Mouse (Mus musculus) midbrain, embryonic 13.5 days (tissue): ENCODE results near the gene Wnt2. TPM values are rescaled to one million over a fixed set of nuclear protein-coding genes. Genes with fewer than 3 reads are reported as not detected.

Experiments used
- polyA plus RNA-seq: library from polyadenylated mRNA; unstranded; fragments of >200 nt; fragmentation: Nextera tagmentation; extraction: Ambion mirVana; gene quantifications from 2 replicates; pipeline ENCODE4 v1.2.1, GENCODE M21; 2015

Wnt2 gene
- polyA plus RNA-seq, 1 experiment from 2014 or later: 0.13 TPM

Other genes starting within 250 kb of the Wnt2 start
- not detected in 2 replicates for gene Asz1, start 78.5 kb upstream of the Wnt2 start, polyA plus RNA-seq
- 0.22 and 0.30 TPM in 2 replicates for gene Cftr, start 140.1 kb upstream of the Wnt2 start, polyA plus RNA-seq